Mouse (Mus musculus) CD4-positive, CD25-positive, alpha-beta regulatory T cell (primary cell): ENCODE results near the gene Rcbtb2. TPM values are rescaled to one million over a fixed set of nuclear protein-coding genes. Genes with fewer than 3 reads are reported as not detected.

Source experiments
- polyA plus RNA-seq: library from polyadenylated mRNA; unstranded; fragments of 100-300 nt; shearing (Covaris generic); gene quantifications from one replicate; pipeline ENCODE4 v1.2.1, GENCODE M21; 2017

Rcbtb2 gene
- polyA plus RNA-seq, result 65.8 TPM

DNA sequence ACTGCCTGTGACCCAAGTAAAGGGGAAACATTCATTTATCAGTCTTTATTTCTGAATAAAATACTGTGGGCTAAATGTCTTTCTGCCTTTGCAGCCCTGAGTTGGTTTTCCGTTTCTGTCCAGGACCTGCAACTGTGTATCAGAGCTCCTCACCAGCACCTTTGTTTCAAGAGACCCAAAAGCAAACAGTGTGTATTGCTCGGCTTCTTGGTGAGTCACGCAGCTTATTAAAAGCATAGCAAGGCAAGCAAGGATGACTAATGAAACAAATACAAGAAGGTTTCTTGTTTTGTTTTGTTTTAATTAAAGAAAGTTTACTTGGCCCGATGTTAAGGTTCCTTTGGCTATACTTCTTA, at the start of gene Rcbtb2:
Rcbtb2 (plus strand) TSS at position 115 of the 356 bp plus-strand sequence.

DNA sequence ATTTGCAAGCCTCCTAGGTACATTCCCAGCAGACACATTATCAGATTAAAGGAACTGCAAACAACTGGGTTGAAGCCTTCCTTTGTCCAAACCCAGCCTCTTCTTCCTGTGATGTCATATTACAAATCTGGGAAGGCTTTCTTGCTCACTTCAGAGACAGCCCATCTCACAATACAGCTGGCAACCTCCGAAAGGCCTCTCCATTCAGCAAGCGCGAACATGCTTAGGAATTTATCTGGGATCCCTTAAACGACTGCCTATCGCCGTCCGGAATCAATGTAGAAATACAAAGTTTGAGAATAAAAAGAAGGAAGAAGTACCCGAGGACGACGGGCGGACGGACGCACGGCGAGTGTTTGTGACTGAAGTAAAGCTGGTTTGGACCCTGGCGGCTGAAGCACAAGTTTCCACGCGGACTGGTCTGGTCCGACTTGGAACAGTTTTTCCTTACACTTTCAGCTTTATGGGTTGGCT, 115.0 kb downstream of the Rcbtb2 start, which contains the start of gene Lpar6:
Lpar6 (plus strand) TSS at position 48 of the 474 bp plus-strand sequence.

Other genes starting within 250 kb of the Rcbtb2 start
- 10.8 TPM for gene Cysltr2, start 73.9 kb upstream of the Rcbtb2 start, polyA plus RNA-seq
- gene Lpar6, start 114.9 kb downstream of the Rcbtb2 start, polyA plus RNA-seq, result 22.4 TPM
- gene Rb1, start 202.8 kb downstream of the Rcbtb2 start, polyA plus RNA-seq, result 110 TPM